Mouse (Mus musculus) heart, embryonic 15.5 days (tissue): ENCODE data around the gene Tmem54. TPM values are rescaled to one million over a fixed set of nuclear protein-coding genes. Genes with fewer than 3 reads are reported as not detected.

Source experiments
- ATAC-seq: fragments of 200-750 bp; cut with Nextera tagmentation; replicated peaks from 2 replicates; pipeline ENCODE4 v1.8.0; 2017; ENCODE audit warnings: low read depth, moderate TSS enrichment; ENCODE audit not compliant: insufficient number of reproducible peaks, insufficient read depth, low FRiP score
- H3K27ac ChIP-seq: fragments of 300-500 bp; sonication (generic); 2 replicates; pipeline ENCODE4 v1.5.1; 2015; ENCODE audit warnings: mild to moderate bottlenecking, inconsistent platforms
- H3K27me3 ChIP-seq: fragments of 300-500 bp; sonication (generic); 2 replicates; pipeline ENCODE4 v1.6.1; 2015; ENCODE audit warnings: inconsistent platforms
- H3K36me3 ChIP-seq: fragments of 300-500 bp; sonication (generic); 2 replicates; pipeline ENCODE4 v1.6.1; 2015; ENCODE audit warnings: mild to moderate bottlenecking, inconsistent platforms
- H3K4me1 ChIP-seq: fragments of 300-500 bp; sonication (generic); replicated peaks from 2 replicates; pipeline ENCODE4 v1.6.1; 2015; ENCODE audit warnings: inconsistent platforms
- H3K4me2 ChIP-seq: fragments of 300-500 bp; sonication (generic); 2 replicates; pipeline ENCODE4 v1.6.1; 2015; ENCODE audit warnings: inconsistent platforms, mild to moderate bottlenecking, moderate library complexity
- H3K4me3 ChIP-seq: fragments of 300-500 bp; sonication (generic); 2 replicates; pipeline ENCODE4 v1.5.1; 2015; ENCODE audit warnings: mild to moderate bottlenecking, inconsistent platforms
- H3K9ac ChIP-seq: fragments of 300-500 bp; sonication (generic); 2 replicates; pipeline ENCODE4 v1.6.1; 2015; ENCODE audit warnings: mild to moderate bottlenecking, inconsistent platforms
- H3K9me3 ChIP-seq: fragments of 300-500 bp; sonication (generic); replicated peaks from 2 replicates; pipeline ENCODE4 v1.6.1; 2016; ENCODE audit warnings: inconsistent platforms
- WGBS: fragments of 180-500 bp; shearing (Covaris S2); methylation state at CpG from one replicate; pipeline ENCODE4 v1.1.7; 2015; ENCODE audit warnings: mixed read lengths; 5-methylcytosine and 5-hydroxymethylcytosine counted together
- polyA plus RNA-seq: library from polyadenylated mRNA; unstranded; fragments of >200 nt; fragmentation: Nextera tagmentation; extraction: Ambion mirVana; gene quantifications from 2 replicates; pipeline ENCODE4 v1.2.1, GENCODE M21; 2015

Gene Tmem54
- polyA plus RNA-seq, 1 experiment from 2014 or later, result 0.35 TPM

DNA sequence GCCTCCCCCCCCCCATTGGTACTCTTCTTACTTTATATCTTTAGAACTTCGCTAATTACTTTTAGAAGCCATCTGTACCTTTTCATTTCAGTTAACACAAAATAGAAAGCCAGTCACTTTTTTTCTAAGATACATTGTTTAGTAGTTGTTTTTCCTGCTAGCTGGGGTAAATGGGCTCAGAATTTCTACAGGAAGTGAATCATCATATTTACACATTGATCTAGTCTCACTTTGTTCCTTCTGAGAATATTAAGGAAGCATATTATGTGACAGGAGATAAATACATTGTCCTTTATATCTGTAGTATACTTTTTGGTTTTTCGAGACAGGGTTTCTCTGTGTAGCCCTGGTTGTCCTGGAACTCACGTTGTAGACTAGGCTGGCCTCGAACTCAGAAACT is 36.5 kb upstream of the Tmem54 start:
- no peak overlapping the region for H3K27ac ChIP-seq
- no peaks in the 10 kb centered on the region for H3K36me3 ChIP-seq
- no peak overlapping the region for H3K4me3 ChIP-seq
- no peaks in the 10 kb centered on the region for H3K9me3 ChIP-seq
- no peak overlapping the region for H3K9ac ChIP-seq
- no peak overlapping the region for H3K4me2 ChIP-seq
- WGBS, result 88% methylated on average over 4 of the region's 4 CpGs
- H3K4me1 ChIP-seq, result peaks cover 12% of the 10 kb centered on the region
- no peak for ATAC-seq
- no peaks in the 10 kb centered on the region for H3K27me3 ChIP-seq

DNA sequence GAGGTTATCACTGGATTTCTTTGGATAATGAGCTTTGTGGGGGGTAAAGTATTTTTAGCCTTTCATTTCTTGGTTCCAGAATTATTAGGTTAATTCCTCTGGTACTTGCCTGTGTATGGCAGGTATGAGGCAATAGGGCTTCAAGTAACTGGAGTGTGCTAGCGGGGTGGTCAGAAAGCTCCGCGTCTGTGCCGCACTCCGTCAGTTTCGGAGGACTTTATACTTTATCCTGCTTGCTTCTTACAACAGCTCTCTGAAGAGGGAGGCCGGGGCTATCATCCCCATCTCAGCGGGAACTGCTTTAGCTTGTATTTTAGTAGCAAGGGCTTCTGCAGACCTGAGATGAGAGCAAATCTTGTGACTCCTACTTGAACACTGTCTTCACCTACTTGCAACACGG is 26.2 kb upstream of the Tmem54 start:
- WGBS, result 92% methylated on average over 9 of the region's 9 CpGs

DNA sequence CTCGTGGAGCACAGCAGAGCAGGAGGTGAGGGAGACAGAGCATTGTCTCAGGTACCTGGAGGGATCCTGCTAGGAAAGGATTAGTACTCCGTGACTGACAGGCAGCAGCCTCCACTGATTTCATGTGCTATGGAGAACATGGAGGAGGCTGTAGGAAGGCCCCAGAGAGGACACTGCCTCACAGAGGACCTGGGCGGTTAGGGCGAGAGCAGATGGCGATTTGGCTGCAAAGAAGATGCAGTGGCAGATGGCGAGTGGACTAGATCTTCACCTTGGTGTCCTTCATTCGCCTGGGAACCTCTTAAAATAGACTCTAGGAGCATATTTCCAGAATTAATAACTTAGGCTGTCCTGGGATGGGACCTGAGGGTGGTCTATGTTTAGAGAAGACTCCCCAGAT is 24.3 kb upstream of the Tmem54 start:
- H3K36me3 ChIP-seq, result peaks cover 46% of the 10 kb centered on the region
- H3K9me3 ChIP-seq, result no peaks in the 10 kb centered on the region
- WGBS, result 83% methylated on average over 7 of the region's 7 CpGs
- no peak overlapping the region for H3K9ac ChIP-seq
- H3K4me2 ChIP-seq, result no peak overlapping the region
- no peak overlapping the region for H3K27ac ChIP-seq
- no peak for ATAC-seq
- H3K4me1 ChIP-seq, result peaks cover 5% of the 10 kb centered on the region; the same call in 1 of the 2 replicates
- no peak overlapping the region for H3K4me3 ChIP-seq
- H3K27me3 ChIP-seq, result no peaks in the 10 kb centered on the region

More for the DNA sequence above, 26.2 kb upstream of the Tmem54 start:
- ATAC-seq, result no peak
- Histone ChIP-seq H3K36me3 (peaks cover 51% of the 10 kb centered on the region), H3K4me1 (peaks cover 5% of the 10 kb centered on the region; the same call in 1 of the 2 replicates), H3K27ac (no peak overlapping the region), H3K9ac (no peak overlapping the region), H3K9me3 (no peaks in the 10 kb centered on the region), H3K27me3 (no peaks in the 10 kb centered on the region), H3K4me3 (no peak overlapping the region), H3K4me2 (no peak overlapping the region)

DNA sequence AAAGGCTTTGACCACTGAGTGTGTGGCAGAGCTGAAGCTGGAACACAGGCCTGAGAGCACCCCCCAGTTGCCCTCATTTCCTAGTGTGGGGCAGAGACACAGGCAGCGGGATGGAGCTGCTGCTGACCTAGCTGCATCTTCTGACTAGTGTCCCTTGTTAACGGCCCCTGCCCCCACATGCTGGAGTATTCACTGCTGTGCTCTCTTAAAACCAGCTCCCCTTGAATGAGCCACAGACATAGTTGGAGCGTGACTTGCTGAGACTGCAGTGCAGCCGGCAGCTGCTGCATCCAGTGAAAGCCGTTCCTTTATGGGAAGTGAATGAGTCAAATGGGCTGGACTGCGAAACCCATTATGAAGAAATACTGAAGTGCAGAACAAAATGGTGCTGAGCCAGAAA is 23.8 kb upstream of the Tmem54 start:
- Histone ChIP-seq H3K9me3 (no peaks in the 10 kb centered on the region), H3K4me1 (peaks cover 5% of the 10 kb centered on the region; the same call in 1 of the 2 replicates), H3K36me3 (peaks cover 45% of the 10 kb centered on the region), H3K4me2 (no peak overlapping the region), H3K27me3 (no peaks in the 10 kb centered on the region), H3K9ac (no peak overlapping the region), H3K4me3 (no peak overlapping the region), H3K27ac (no peak overlapping the region)
- ATAC-seq, result no peak
- WGBS, result 89% methylated on average over 6 of the region's 6 CpGs

- no peak overlapping the region for H3K4me2 ChIP-seq
- no peaks in the 10 kb centered on the region for H3K9me3 ChIP-seq
- WGBS, result 73% methylated on average over 3 of the region's 3 CpGs
- H3K27ac ChIP-seq, result no peak overlapping the region
- H3K9ac ChIP-seq, result no peak overlapping the region
- ATAC-seq, result no peak
- H3K4me3 ChIP-seq, result no peak overlapping the region
- H3K27me3 ChIP-seq, result no peaks in the 10 kb centered on the region
- H3K36me3 ChIP-seq, result peaks cover 40% of the 10 kb centered on the region
- H3K4me1 ChIP-seq, result peaks cover 5% of the 10 kb centered on the region; the same call in 1 of the 2 replicates
Observed at GRCm38 (mm10) chr4:129081939-129082338, 23.4 kb upstream of the Tmem54 start.

GRCm38 (mm10) chr4:129082379-129083115 is 22.8 kb upstream of the Tmem54 start:
- Histone ChIP-seq H3K4me3 (no peak overlapping the region), H3K27me3 (no peaks in the 10 kb centered on the region), H3K4me2 (no peak overlapping the region), H3K9me3 (no peaks in the 10 kb centered on the region), H3K27ac (no peak overlapping the region), H3K36me3 (peaks cover 36% of the 10 kb centered on the region), H3K4me1 (peaks cover 5% of the 10 kb centered on the region; the same call in 1 of the 2 replicates), H3K9ac (no peak overlapping the region)
- WGBS, result 38% methylated on average over 10 of the region's 10 CpGs
- peak; percentile 74; the same call in 1 of the 2 replicates for ATAC-seq

DNA sequence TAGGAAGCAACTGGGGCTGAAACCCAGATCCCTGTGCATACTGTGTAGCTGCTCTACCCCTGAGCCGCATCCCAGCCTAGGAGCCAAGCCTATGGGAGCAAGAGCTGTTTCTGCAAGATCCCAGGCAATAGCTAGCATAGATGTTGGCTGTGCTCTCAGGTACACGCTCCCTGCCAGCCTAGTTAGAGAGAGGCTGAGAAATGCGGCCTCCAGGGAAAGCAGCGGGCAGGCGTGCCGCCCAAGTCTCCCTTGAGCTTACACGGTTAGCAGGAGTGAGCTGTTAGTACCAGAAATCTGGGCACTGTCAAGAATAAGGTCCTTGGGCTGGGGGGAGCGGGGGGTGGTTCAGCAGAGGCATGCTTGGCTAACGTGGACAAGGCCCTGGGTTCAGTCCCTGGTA is 20.5 kb upstream of the Tmem54 start:
- no peak overlapping the region for H3K9ac ChIP-seq
- peaks cover 5% of the 10 kb centered on the region; the same call in 1 of the 2 replicates for H3K4me1 ChIP-seq
- ATAC-seq, result no peak
- H3K27ac ChIP-seq, result no peak overlapping the region
- peaks cover 14% of the 10 kb centered on the region for H3K36me3 ChIP-seq
- H3K27me3 ChIP-seq, result no peaks in the 10 kb centered on the region
- H3K9me3 ChIP-seq, result no peaks in the 10 kb centered on the region
- no peak overlapping the region for H3K4me2 ChIP-seq
- H3K4me3 ChIP-seq, result no peak overlapping the region
- 87% methylated on average over 9 of the region's 9 CpGs for WGBS

GRCm38 (mm10) chr4:129086078-129086477 is 19.3 kb upstream of the Tmem54 start:
- Histone ChIP-seq H3K27ac (no peak overlapping the region), H3K4me3 (no peak overlapping the region), H3K9ac (no peak overlapping the region), H3K4me1 (peaks cover 5% of the 10 kb centered on the region; the same call in 1 of the 2 replicates), H3K9me3 (no peaks in the 10 kb centered on the region), H3K4me2 (no peak overlapping the region), H3K27me3 (no peaks in the 10 kb centered on the region), H3K36me3 (peaks cover 6% of the 10 kb centered on the region; the same call in 1 of the 2 replicates)
- 32% methylated on average over 8 of the region's 8 CpGs for WGBS
- ATAC-seq, result no peak

DNA sequence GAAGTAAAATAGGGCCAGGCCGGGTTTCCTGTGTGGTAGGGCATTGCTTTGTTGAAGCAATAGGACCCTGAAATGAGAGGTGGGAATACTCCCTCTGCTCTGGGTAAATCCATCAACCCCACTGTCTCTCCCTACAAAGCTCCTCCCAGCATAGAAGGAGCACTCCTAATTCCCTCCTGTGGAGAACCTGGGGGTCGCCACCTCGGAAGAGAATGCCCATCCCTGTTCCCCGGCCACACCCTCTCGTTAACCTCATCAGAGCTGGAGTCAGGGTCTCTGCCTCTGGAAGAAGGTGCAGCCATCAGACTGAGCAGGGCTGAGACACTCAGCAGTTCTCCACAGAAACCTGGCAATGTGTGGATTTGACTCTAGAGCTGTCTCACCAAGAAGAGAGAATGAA is 17.5 kb upstream of the Tmem54 start:
- no peaks in the 10 kb centered on the region for H3K4me1 ChIP-seq
- H3K4me2 ChIP-seq, result no peak overlapping the region
- H3K36me3 ChIP-seq, result peaks cover 6% of the 10 kb centered on the region; the same call in 1 of the 2 replicates
- no peak overlapping the region for H3K9ac ChIP-seq
- ATAC-seq, result no peak
- no peaks in the 10 kb centered on the region for H3K27me3 ChIP-seq
- no peaks in the 10 kb centered on the region for H3K9me3 ChIP-seq
- no peak overlapping the region for H3K27ac ChIP-seq
- H3K4me3 ChIP-seq, result no peak overlapping the region
- WGBS, result 41% methylated on average over 5 of the region's 5 CpGs

DNA sequence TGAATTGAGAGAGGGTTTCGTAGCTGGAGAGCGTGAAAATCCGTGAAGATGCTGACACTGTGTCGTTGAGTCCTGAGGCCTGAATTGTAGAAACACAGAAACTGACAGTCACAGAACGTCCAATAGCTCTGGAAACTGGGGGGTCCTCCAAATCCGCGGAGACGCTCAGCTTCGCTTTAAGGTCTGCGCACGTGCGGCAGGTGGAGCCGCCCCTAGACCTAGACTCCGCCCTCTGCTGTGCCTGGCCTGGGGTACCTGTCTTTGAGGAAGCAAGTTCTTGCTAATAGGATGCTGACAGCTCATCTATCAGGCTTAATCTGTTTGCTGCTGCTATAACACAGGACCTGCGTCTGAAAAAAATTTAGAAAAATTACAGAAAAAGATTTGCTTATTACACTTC is 10.1 kb upstream of the Tmem54 start:
- H3K27me3 ChIP-seq, result peaks cover 17% of the 10 kb centered on the region
- H3K36me3 ChIP-seq, result no peaks in the 10 kb centered on the region
- no peak overlapping the region for H3K9ac ChIP-seq
- ATAC-seq, result no peak
- no peak overlapping the region for H3K27ac ChIP-seq
- no peak overlapping the region for H3K4me3 ChIP-seq
- H3K4me2 ChIP-seq, result no peak overlapping the region
- 25% methylated on average over 15 of the region's 15 CpGs for WGBS
- no peaks in the 10 kb centered on the region for H3K4me1 ChIP-seq
- H3K9me3 ChIP-seq, result no peaks in the 10 kb centered on the region

DNA sequence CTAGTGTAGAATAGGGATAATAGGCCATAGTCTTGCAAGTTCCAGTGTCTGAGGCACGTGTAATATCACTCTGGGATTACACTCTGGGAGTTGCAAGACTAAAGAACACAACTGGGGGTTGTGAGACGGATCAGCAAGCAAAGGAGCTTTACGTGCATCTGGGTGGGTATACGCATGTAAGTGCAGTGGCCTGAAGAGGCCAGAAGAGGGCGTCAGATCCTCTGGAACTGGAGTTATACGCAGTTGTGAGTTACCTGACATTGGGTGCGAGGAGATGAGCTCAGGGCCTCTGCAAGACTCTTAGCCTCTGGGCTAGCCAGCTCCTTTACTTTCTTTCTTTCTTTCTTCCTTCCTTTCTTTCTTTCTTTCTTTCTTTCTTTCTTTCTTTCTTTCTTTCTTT is 8.3 kb upstream of the Tmem54 start:
- WGBS, result 75% methylated on average over 7 of the region's 7 CpGs
- H3K4me2 ChIP-seq, result no peak overlapping the region
- H3K9ac ChIP-seq, result no peak overlapping the region
- peaks cover 17% of the 10 kb centered on the region for H3K27me3 ChIP-seq
- no peaks in the 10 kb centered on the region for H3K36me3 ChIP-seq
- H3K4me3 ChIP-seq, result no peak overlapping the region
- no peak for ATAC-seq
- no peaks in the 10 kb centered on the region for H3K9me3 ChIP-seq
- H3K4me1 ChIP-seq, result no peaks in the 10 kb centered on the region
- no peak overlapping the region for H3K27ac ChIP-seq
